Comparison of ENCODE assay signal across 7 mouse cellular contexts in the genomic region with DNA sequence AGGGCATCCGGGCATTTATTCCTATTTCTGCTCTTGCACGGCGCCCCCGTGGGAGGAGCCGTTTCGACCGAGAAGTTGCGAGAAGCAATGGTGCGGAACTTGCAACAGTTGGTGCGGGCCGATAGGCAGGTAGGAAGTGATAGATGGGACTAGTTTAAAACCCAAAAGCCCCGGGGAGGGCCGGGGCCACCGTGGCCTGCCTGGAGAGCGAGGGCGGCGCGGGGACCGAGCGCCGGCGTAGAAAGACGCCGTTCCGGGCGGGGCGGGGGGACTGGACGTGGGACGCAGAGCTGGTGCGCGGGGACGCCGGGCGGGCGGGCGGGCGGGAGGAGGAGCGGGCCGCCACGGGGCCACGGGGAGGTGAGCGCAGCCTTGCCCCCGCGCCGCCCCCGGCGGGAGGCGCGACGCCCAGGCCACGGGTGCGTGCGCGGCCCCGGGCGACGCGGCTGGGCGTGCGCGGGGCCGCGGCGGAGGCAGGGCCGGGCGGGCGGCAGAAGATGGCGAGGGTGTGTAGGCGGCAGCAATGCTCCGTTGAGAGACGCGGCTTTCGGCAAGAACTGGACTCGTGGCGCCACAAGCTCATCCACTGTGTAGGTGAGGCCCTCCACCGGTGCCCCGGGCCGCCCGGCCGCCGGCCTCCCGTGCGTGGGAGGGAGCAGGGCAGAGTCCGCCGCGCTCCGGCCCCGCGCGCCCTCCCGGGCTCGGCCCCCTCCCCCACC. TPM values are rescaled to one million over a fixed set of nuclear protein-coding genes. Genes with fewer than 3 reads are reported as not detected.
DNase-seq lines count a peak whose midpoint lies in the region; ATAC-seq lines count a peak whose summit lies in the region.

A gene (plus strand): TSS at position 448 of the 719 bp plus-strand sequence.

- peaks cover 45% of the 10 kb centered on the region for H3K4me1 ChIP-seq in embryonic facial prominence, embryonic 10.5 days
- no peaks in the 10 kb centered on the region for H3K4me1 ChIP-seq in limb, embryonic 11.5 days (ENCODE audit: control insufficient read depth, insufficient read depth, low read length)
- peaks cover 36% of the 10 kb centered on the region for H3K4me1 ChIP-seq in midbrain, embryonic 13.5 days (replicated peaks)

- H3K9me3 ChIP-seq in embryonic facial prominence, embryonic 10.5 days, result no peaks in the 10 kb centered on the region
- no peaks in the 10 kb centered on the region for H3K9me3 ChIP-seq in limb, embryonic 11.5 days (ENCODE audit: control insufficient read depth, low read length)
- H3K9me3 ChIP-seq in midbrain, embryonic 13.5 days, result no peaks in the 10 kb centered on the region

- H3K4me3 ChIP-seq in embryonic facial prominence, embryonic 10.5 days, result peak within 1 kb of the TSS; percentile 97
- peak within 1 kb of the TSS; percentile 88 for H3K4me3 ChIP-seq in limb, embryonic 11.5 days (ENCODE audit: low read depth, low read length)
- peak within 1 kb of the TSS; percentile 74 for H3K4me3 ChIP-seq in midbrain, embryonic 13.5 days (replicated peaks)

- peak; percentile 91 for ATAC-seq in limb, embryonic 11.5 days (ENCODE audit: insufficient number of reproducible peaks, low FRiP score, low TSS enrichment, low read depth)
- peak; percentile 93 for ATAC-seq in midbrain, embryonic 13.5 days

- 2% methylated on average over 92 of the region's 92 CpGs for WGBS in embryonic facial prominence, embryonic 10.5 days
- WGBS in limb, embryonic 11.5 days, result 0% methylated on average over 46 of the region's 92 CpGs
- under 1% methylated on average over 61 of the region's 92 CpGs for WGBS in midbrain, embryonic 13.5 days

- peak within 1 kb of the TSS; percentile 86 for H3K4me2 ChIP-seq in limb, embryonic 11.5 days (ENCODE audit: low read depth, severe bottlenecking)
- peak within 1 kb of the TSS; percentile 73 for H3K4me2 ChIP-seq in midbrain, embryonic 13.5 days (replicated peaks)

- no peaks in the 10 kb centered on the region for H3K27me3 ChIP-seq in embryonic facial prominence, embryonic 10.5 days (replicated peaks; ENCODE audit: low read depth, poor library complexity, severe bottlenecking)
- H3K27me3 ChIP-seq in limb, embryonic 11.5 days (ENCODE audit: control insufficient read depth, insufficient read depth, low read length), result no peaks in the 10 kb centered on the region
- H3K27me3 ChIP-seq in midbrain, embryonic 13.5 days, result 0 out of 2 replicates have a peak, but pooled peaks cover 6% of the 10 kb centered on the region

- DNase-seq in adrenal gland, postnatal 14 days, result peak; percentile 90
- peak; percentile 87 for DNase-seq in embryonic facial prominence, embryonic 10.5 days (ENCODE audit: low spot score)
- DNase-seq in heart, adult 11 months, result peak; percentile 99
- peak; percentile 89 for DNase-seq in kidney, adult 18-20 months
- DNase-seq in limb, embryonic 11.5 days (ENCODE audit: low spot score), result peak; percentile 83
- peak; percentile 74 for DNase-seq in spleen, adult 12 weeks (ENCODE audit: low spot score)

- no peaks in the 10 kb centered on the region for H3K36me3 ChIP-seq in embryonic facial prominence, embryonic 10.5 days (replicated peaks)
- no peaks in the 10 kb centered on the region for H3K36me3 ChIP-seq in limb, embryonic 11.5 days (ENCODE audit: control insufficient read depth, insufficient read depth, low read length)
- no peaks in the 10 kb centered on the region for H3K36me3 ChIP-seq in midbrain, embryonic 13.5 days

- H3K27ac ChIP-seq in embryonic facial prominence, embryonic 10.5 days (replicated peaks), result peak within 1 kb of the TSS; percentile 99
- H3K27ac ChIP-seq in limb, embryonic 11.5 days (replicated peaks; ENCODE audit: low read depth, low read length), result peak within 1 kb of the TSS; percentile 96
- H3K27ac ChIP-seq in midbrain, embryonic 13.5 days, result peak within 1 kb of the TSS; percentile 99

- H3K9ac ChIP-seq in limb, embryonic 11.5 days (ENCODE audit: low read length), result peak within 1 kb of the TSS; percentile 90
- peak within 1 kb of the TSS; percentile 87 for H3K9ac ChIP-seq in midbrain, embryonic 13.5 days (replicated peaks)

RNA-seq across cellular contexts. Expression of the gene that starts here (rescaled TPM):
- total RNA-seq in adrenal gland, postnatal 14 days (2021), result 16.6 and 17.7 TPM in 2 replicates
- 13.5 and 14.6 TPM in 2 replicates for polyA plus RNA-seq in embryonic facial prominence, embryonic 10.5 days (2016; fragmentation: Nextera tagmentation; extraction: Ambion mirVana)
- polyA plus RNA-seq in limb, embryonic 11.5 days (2014; fragmentation: Nextera tagmentation; extraction: Ambion mirVana), result 11.0 and 11.4 TPM in 2 replicates
- 36.5 and 36.6 TPM in 2 replicates for polyA plus RNA-seq in midbrain, embryonic 13.5 days (2015; fragmentation: Nextera tagmentation; extraction: Ambion mirVana)

Comparison
In these comparisons a context has a peak if more than half of its experiments do, and no peak if none do; other contexts are left out.
1. Peak in every context shown above with its lines: DNase-seq, ATAC-seq, H3K4me3 ChIP-seq and H3K27ac ChIP-seq.